8 mouse cellular contexts compared by ENCODE assay signal in the genomic region with DNA sequence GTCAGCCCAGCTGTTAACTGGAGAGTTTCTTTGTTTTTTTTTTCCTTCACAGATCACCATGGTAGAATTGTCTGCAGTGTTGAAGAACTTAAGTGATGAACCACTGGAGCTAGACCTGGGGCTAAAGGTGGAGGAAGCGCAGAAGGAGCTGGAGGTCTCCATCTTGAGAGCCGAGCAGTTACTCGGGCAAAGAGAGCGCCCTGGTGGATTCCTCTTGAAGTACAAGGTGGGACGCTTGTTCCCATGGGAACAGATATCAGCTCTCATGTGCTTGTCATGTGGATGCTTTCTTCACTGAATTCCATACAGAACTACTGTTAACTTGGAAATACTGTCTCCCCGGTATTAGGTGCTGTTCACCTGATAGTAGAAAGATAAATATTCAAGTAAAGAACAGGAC.
DNase-seq lines count a peak whose midpoint lies in the region; ATAC-seq lines count a peak whose summit lies in the region.

No protein-coding gene starts in this region.

- H3K27me3 ChIP-seq in neural tube, embryonic 15.5 days (replicated peaks), result no peaks in the 10 kb centered on the region
- no peaks in the 10 kb centered on the region for H3K27me3 ChIP-seq in embryonic facial prominence, embryonic 14.5 days (replicated peaks; ENCODE audit: control insufficient read depth, insufficient read depth, low read length)

- H3K4me3 ChIP-seq in neural tube, embryonic 15.5 days (replicated peaks), result no peak overlapping the region
- no peak overlapping the region for H3K4me3 ChIP-seq in embryonic facial prominence, embryonic 14.5 days (ENCODE audit: low read depth, low read length)

- H3K36me3 ChIP-seq in neural tube, embryonic 15.5 days, result 0 out of 2 replicates have a peak, but pooled peaks cover 8% of the 10 kb centered on the region
- peaks cover 22% of the 10 kb centered on the region for H3K36me3 ChIP-seq in embryonic facial prominence, embryonic 14.5 days (ENCODE audit: control insufficient read depth, insufficient read depth, low read length)

- H3K4me1 ChIP-seq in neural tube, embryonic 15.5 days, result no peaks in the 10 kb centered on the region
- H3K4me1 ChIP-seq in embryonic facial prominence, embryonic 14.5 days (ENCODE audit: control insufficient read depth, insufficient read depth, low read length), result no peaks in the 10 kb centered on the region

- H3K9me3 ChIP-seq in neural tube, embryonic 15.5 days (replicated peaks), result no peaks in the 10 kb centered on the region
- no peaks in the 10 kb centered on the region for H3K9me3 ChIP-seq in embryonic facial prominence, embryonic 14.5 days (ENCODE audit: control insufficient read depth, low read length)

- H3K4me2 ChIP-seq in neural tube, embryonic 15.5 days, result no peak overlapping the region
- no peak overlapping the region for H3K4me2 ChIP-seq in embryonic facial prominence, embryonic 14.5 days (ENCODE audit: low read depth, low read length)

- 59% methylated on average over 6 of the region's 6 CpGs for WGBS in neural tube, embryonic 15.5 days
- WGBS in embryonic facial prominence, embryonic 14.5 days, result 61% methylated on average over 6 of the region's 6 CpGs

- H3K9ac ChIP-seq in neural tube, embryonic 15.5 days (replicated peaks), result no peak overlapping the region
- H3K9ac ChIP-seq in embryonic facial prominence, embryonic 14.5 days (ENCODE audit: low read depth, low read length), result no peak overlapping the region

- no peak for ATAC-seq in neural tube, embryonic 15.5 days (ENCODE audit: low FRiP score)
- no peak for ATAC-seq in embryonic facial prominence, embryonic 14.5 days (ENCODE audit: low read depth)

- intact Hi-C loops in gastrocnemius, postnatal 36 days (cut with DNase I), result no loop called here
- intact Hi-C loops in left cerebral cortex, postnatal 14 days (cut with DNase I), result loop anchor here (5.0 kb wide), 1 partner anchor 132 kb away; no protein-coding TSS in a partner anchor

- no peak overlapping the region for H3K27ac ChIP-seq in neural tube, embryonic 15.5 days (replicated peaks)
- H3K27ac ChIP-seq in embryonic facial prominence, embryonic 14.5 days (replicated peaks; ENCODE audit: low read depth, low read length), result no peak overlapping the region

- peak; percentile 22 for DNase-seq in gastrocnemius, postnatal 10 days
- DNase-seq in gastrocnemius, postnatal 36 days, result no peak
- DNase-seq in neural tube, embryonic 10.5 days (ENCODE audit: extremely low spot score, low spot score), result peak; percentile 21
- peak; percentile 55 for DNase-seq in embryonic facial prominence, embryonic 14.5 days (ENCODE audit: low spot score)
- peak; percentile 73 to 80 for DNase-seq in left cerebral cortex, postnatal 14 days (ENCODE audit: low spot score in 2 of 2)
- peak; percentile 42 for DNase-seq in telencephalon, adult 2 months (ENCODE audit: low read depth, low spot score)
- DNase-seq in thymus, postnatal 10 days (ENCODE audit: low spot score in 2 of 2), result no peak

Comparison
In these comparisons a context has a peak if more than half of its experiments do, and no peak if none do; other contexts are left out.
1. DNase-seq: peak in gastrocnemius, postnatal 10 days (single experiment), neural tube, embryonic 10.5 days (single experiment), embryonic facial prominence, embryonic 14.5 days (single experiment), left cerebral cortex, postnatal 14 days (2 of 2) and telencephalon, adult 2 months (single experiment); none in gastrocnemius, postnatal 36 days (0 of 2) and thymus, postnatal 10 days (0 of 2).